Mouse (Mus musculus) bone marrow macrophage, adult 2 months (primary cell): ENCODE results near the gene Tmem238l.

Experiments
- CTCF ChIP-seq: IDR thresholded peaks from 2 replicates; pipeline ENCODE4 v1.5.1; 2012; ENCODE audit warnings: low read depth, mild to moderate bottlenecking, low read length, moderate library complexity
- POLR2A ChIP-seq: IDR thresholded peaks from 2 replicates; pipeline ENCODE4 v1.6.1; 2012; ENCODE audit warnings: mild to moderate bottlenecking, low read depth, low read length, borderline replicate concordance

DNA sequence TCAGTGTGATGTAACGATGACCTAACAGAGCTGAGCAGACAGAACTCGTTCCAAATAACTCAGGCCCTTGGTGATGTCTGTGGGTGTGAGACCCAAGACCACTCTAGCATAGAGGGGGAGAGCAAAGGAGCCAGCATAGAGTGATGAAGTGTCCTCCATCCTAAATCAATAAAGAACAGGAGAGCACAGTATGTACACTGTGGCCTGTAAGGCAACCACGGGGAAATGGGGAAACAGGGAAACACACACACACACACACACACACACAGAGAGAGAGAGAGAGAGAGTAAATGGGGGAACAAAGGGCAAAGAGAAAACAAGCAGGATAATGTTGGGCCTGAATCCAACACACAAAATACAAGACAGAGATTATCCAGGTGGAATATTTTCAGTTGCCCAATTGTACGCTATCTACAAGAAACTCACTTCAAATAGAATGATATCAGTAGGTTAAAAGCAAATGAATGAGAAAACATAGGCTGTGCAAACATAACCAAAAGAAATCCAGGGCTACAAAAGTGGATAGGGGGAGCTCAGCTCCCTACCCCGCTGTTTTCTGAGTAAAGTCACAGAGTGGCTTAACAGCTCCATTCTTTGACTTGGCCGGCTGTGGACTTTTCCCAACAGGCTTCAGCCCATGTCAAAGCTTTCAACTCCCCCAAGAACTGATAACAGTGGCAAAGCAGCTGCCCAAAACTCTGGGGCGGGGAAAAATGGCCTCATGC lies 19.3 kb downstream of the Tmem238l start:
- TF ChIP-seq POLR2A (no peak), CTCF (no peak)
